Mouse (Mus musculus) intestine, embryonic 16.5 days (tissue): Measurements from ENCODE around the gene Zfp882. TPM values are rescaled to one million over a fixed set of nuclear protein-coding genes. Genes with fewer than 3 reads are reported as not detected.
A peak's percentile ranks its signal among the peaks of the same experiment; 100 is the strongest.
"Not testable (repeated sequence)": the region's sequence is repeated elsewhere in the genome, so short reads cannot be mapped to it uniquely, and the experiment has no call there.

Experiments used
- ATAC-seq: fragments of 200-750 bp; cut with Nextera tagmentation; 2 replicates; pipeline ENCODE4 v1.8.0; 2017; ENCODE audit warnings: moderate TSS enrichment, moderate library complexity
- H3K27ac ChIP-seq: fragments of 300-500 bp; sonication (generic); 2 replicates; pipeline ENCODE4 v1.5.1; 2014; ENCODE audit warnings: mild to moderate bottlenecking, low read length
- H3K27me3 ChIP-seq: fragments of 300-500 bp; sonication (generic); replicated peaks from 2 replicates; pipeline ENCODE4 v1.6.1; 2014; ENCODE audit warnings: low read length, control low read depth, mixed read lengths; ENCODE audit not compliant: control insufficient read depth, insufficient read depth
- H3K36me3 ChIP-seq: fragments of 300-500 bp; sonication (generic); 2 replicates; pipeline ENCODE4 v1.6.1; 2014; ENCODE audit warnings: low read length, control low read depth; ENCODE audit not compliant: control insufficient read depth, insufficient read depth
- H3K4me1 ChIP-seq: fragments of 300-500 bp; sonication (generic); 2 replicates; pipeline ENCODE4 v1.6.1; 2014; ENCODE audit warnings: low read length, control low read depth, mixed read lengths; ENCODE audit not compliant: control insufficient read depth, insufficient read depth
- H3K4me2 ChIP-seq: fragments of 300-500 bp; sonication (generic); 2 replicates; pipeline ENCODE4 v1.6.1; 2014; ENCODE audit warnings: low read depth, low read length, control low read depth
- H3K4me3 ChIP-seq: fragments of 300-500 bp; sonication (generic); 2 replicates; pipeline ENCODE4 v1.5.1; 2014; ENCODE audit warnings: mild to moderate bottlenecking, low read length
- H3K9ac ChIP-seq: fragments of 300-500 bp; sonication (generic); 2 replicates; pipeline ENCODE4 v1.6.1; 2014; ENCODE audit warnings: low read depth, low read length
- H3K9me3 ChIP-seq: fragments of 300-500 bp; sonication (generic); 2 replicates; pipeline ENCODE4 v1.6.1; 2016; ENCODE audit warnings: low read length, control low read depth; ENCODE audit not compliant: control insufficient read depth
- WGBS: fragments of 180-500 bp; shearing (Covaris S2); extraction: QIAGEN DNeasy Blood & Tissue Kit; methylation state at CpG from one replicate; pipeline ENCODE4 v1.1.7; 2014; 5-methylcytosine and 5-hydroxymethylcytosine counted together
- polyA plus RNA-seq: library from polyadenylated mRNA; unstranded; fragments of >200 nt; fragmentation: Nextera tagmentation; extraction: Ambion mirVana; gene quantifications from 2 replicates; pipeline ENCODE4 v1.2.1, GENCODE M21; 2015

The Zfp882 gene
- polyA plus RNA-seq, 1 experiment from 2014 or later: 3.8 TPM

DNA sequence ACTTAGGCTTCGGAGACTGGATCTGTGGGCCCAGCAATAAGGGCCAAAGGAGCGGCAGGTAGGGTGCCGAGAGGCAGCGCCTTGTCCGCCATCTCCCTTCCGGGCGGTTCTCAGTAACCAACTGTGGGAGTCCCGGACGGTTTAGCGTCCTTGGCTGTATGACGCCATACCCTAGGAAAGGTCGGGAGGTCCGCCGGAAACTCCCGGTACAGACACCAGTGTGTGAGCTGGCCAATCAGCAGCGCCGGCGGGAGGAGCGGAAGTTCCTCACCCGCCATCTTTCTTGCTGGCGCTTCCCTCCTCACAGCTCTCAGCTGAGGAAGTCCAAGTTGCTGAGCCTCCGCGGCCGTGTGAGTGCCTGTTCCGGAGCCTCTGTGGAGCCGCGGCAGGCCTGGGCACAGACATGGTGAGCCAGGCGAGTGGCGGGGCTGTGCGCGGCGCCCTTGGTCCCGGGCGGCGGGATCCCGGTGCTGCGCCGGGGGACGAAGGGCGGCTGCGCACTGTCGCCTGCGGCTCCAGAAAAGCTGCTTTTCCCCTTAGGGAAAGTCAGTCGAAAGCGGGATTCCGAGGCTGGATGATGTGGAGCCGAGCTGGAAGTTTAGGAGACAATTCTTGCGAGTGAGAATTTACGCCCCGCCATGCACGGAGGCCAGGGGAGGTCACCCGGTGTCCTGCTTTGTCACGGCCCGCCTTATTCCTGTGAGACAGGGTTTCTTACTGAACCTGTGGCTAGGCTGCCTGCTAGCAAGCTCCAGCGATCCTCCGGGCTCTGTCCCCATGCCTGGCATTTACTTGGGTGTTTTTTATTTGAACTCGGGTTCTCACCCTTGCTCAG is 14.4 kb downstream of the Zfp882 start:
- Histone ChIP-seq H3K36me3 (no peaks in the 10 kb centered on the region), H3K27ac (peak overlapping the region; percentile 99), H3K9ac (peak overlapping the region; percentile 92), H3K4me1 (peaks cover 8% of the 10 kb centered on the region), H3K4me3 (peak overlapping the region; percentile 67), H3K27me3 (no peaks in the 10 kb centered on the region), H3K9me3 (no peaks in the 10 kb centered on the region), H3K4me2 (peak overlapping the region; percentile 61)
- ATAC-seq: peak; percentile 100
- under 1% methylated on average over 56 of the region's 57 CpGs for WGBS

DNA sequence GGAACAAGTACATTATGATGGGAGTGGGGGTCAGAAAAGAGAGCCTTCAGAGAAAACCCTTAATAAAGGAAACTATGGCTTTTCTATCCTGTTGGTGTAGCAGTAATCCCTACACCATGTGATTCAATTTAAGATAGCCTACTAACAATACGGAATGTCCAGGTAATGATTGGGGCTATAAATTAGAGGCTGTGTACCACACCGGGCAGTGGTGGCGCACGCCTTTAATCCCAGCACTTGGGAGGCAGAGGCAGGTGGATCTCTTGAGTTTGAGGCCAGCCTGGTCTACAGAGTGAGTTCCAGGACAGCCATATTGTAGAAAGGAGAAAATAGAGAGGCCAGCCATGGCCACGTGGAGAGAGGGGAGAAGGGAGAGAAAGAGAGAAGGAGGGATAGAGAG is 17.4 kb downstream of the Zfp882 start:
- 95% methylated on average over 5 of the region's 5 CpGs for WGBS
- Histone ChIP-seq H3K4me3 (no peak overlapping the region), H3K9me3 (no peaks in the 10 kb centered on the region), H3K9ac (no peak overlapping the region), H3K4me1 (peaks cover 8% of the 10 kb centered on the region), H3K27ac (no peak overlapping the region), H3K36me3 (peaks cover 16% of the 10 kb centered on the region), H3K4me2 (no peak overlapping the region), H3K27me3 (no peaks in the 10 kb centered on the region)
- no peak for ATAC-seq

DNA sequence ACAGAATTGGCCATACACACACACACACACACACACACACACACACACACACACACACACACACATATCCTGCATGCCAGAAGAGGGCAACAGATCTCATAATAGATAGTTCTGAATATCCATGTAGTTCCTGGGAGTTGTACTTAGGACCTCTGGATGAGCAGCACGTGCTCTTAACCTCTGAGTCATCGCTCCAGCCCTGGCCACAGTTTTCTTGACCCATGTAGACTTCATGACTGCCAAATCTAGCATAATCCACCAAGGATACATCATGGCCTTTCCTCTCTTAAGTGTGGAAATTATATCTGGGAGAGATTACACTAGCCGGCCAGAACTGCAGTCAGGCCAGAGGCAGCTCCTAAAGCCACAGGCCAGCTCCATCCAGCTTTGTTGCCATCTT is 18.1 kb downstream of the Zfp882 start:
- Histone ChIP-seq H3K4me1 (peaks cover 8% of the 10 kb centered on the region), H3K4me2 (no peak overlapping the region), H3K9me3 (no peaks in the 10 kb centered on the region), H3K27me3 (no peaks in the 10 kb centered on the region), H3K9ac (no peak overlapping the region), H3K27ac (no peak overlapping the region), H3K36me3 (peaks cover 21% of the 10 kb centered on the region), H3K4me3 (no peak overlapping the region)
- WGBS: 94% methylated on average over 3 of the region's 3 CpGs
- no peak for ATAC-seq

DNA sequence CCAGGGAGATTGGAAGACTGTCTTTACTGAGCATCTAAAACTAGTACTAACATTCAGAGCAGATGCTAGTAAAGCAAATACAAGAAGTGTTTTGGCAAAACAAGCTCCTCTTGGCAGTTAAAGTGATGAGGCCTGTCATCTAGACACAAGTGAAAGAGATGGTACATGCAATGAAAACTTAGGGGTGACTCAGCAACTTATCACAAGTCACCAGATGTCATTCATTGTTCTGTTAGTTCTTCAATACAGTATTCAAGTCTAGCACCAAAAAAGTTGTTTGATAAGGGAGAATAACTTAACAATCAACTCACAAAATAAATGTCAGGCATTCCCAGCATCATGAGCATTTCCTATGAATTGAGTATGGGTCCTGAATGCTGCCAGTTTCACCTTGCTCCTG is 19.4 kb downstream of the Zfp882 start:
- Histone ChIP-seq H3K36me3 (peaks cover 21% of the 10 kb centered on the region), H3K9ac (no peak overlapping the region), H3K9me3 (no peaks in the 10 kb centered on the region), H3K4me2 (no peak overlapping the region), H3K27ac (no peak overlapping the region), H3K27me3 (no peaks in the 10 kb centered on the region), H3K4me3 (no peak overlapping the region), H3K4me1 (peaks cover 8% of the 10 kb centered on the region)
- ATAC-seq: no peak

DNA sequence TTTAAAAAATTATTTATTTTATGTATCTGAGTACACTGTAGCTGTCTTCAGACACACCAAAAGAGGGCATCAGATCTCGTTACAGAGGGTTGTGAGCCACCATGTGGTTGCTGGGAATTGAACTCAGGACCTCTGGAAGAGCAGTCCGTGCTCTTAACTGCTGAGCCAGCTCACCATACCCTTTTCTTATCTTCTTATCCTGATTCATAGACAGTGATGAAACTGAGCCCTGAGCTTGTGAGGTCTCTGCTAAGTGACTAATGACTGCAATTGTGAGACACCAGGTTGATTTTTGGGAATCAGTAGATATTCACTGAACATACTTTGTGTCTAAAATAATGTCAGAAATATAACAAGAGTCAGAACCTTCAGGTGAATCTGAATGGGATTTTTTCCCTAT is 29.6 kb downstream of the Zfp882 start:
- H3K9ac ChIP-seq, H3K27me3 ChIP-seq, ATAC-seq, H3K4me2 ChIP-seq, H3K36me3 ChIP-seq, H3K4me3 ChIP-seq, H3K9me3 ChIP-seq, H3K27ac ChIP-seq, H3K4me1 ChIP-seq: not testable (repeated sequence)
- 78% methylated on average over 2 of the region's 2 CpGs for WGBS

DNA sequence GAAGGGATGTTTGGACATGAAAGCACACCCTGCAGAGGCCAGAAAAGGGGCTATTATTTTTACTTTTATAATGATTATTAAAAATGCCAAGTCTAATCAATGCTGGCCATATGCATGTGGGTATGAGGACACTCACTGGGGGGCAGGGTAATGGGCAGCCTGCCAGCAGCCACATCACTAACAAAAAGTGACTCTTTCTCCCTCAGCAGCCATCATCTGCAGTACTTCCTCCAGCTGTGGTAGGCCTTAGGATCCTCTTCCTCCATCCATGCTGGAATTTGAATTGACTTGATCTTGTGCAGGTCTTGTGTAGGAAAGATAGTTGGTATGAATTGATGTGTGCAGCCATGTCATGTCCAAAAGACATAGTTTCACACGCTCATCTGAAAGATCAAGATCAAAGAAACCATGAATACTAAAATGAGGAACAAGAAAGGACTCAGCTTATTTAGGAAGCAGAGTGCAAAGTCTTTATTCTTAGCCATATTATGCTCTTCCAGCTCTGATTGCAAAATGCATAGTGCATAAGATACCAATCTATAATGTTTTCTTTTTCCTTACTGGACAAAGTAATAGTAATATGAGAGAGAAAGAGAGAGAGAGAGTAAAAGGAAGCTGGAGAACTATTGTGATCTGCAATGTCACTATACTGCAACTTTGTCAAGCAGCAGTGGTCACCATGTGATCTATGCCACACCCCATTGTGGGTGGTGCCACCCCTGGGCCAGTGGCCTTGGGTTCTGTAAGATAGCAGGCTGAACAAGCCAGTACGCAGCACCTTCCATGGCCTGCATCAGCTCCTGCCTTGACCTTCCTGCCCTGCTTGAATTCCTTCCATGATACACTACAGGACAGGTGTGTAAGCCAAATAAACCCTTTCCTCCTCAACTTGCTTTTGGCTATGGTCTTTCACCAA is 32.1 kb downstream of the Zfp882 start:
- 71% methylated on average over 2 of the region's 2 CpGs for WGBS
- no peak overlapping the region for H3K27ac ChIP-seq
- H3K4me3 ChIP-seq: no peak overlapping the region
- no peaks in the 10 kb centered on the region for H3K27me3 ChIP-seq
- no peak for ATAC-seq
- H3K9ac ChIP-seq: no peak overlapping the region
- no peaks in the 10 kb centered on the region for H3K4me1 ChIP-seq
- H3K36me3 ChIP-seq: no peaks in the 10 kb centered on the region
- H3K4me2 ChIP-seq: no peak overlapping the region
- H3K9me3 ChIP-seq: no peaks in the 10 kb centered on the region

DNA sequence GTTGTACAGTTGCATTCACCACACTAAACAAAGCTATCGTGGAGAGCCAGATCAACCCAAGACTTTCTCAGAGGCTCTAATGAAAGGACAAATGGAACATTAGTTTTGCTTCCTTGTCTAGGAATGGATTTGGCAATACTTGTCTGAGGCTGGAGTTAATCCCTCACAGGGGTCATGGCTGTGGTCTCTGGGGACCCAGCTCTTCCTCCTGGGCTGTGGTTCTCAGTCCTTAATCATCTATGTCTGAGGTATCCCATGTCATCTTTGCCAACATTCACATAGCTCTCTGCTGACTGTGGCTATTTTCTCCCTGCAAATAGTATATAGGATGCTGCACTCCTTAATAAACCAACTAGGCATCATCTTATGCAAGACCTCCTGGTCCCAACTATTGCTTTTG is 33.4 kb downstream of the Zfp882 start:
- WGBS: 87% methylated on average over 1 of the region's 1 CpGs

DNA sequence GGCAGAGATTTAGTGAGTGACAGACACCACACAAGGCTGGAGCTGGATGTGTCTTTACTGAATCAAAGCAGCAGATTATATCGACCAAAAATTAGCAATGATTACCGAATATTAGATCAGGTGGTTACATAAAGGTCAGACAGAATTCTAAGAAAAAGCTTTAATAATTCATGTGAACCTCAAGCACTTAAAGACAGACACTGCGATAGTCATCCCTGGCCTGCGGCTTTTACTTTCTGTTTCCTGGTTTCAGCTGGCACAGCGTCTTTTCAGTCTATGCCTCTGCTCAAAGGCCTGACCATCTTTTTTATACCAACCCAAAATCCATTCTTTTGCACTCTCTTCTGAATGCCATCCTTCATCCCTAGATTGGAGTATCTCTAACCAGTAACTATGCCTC is 40.2 kb downstream of the Zfp882 start:
- H3K27me3 ChIP-seq: no peaks in the 10 kb centered on the region
- H3K36me3 ChIP-seq: no peaks in the 10 kb centered on the region
- H3K9ac ChIP-seq: no peak overlapping the region
- no peaks in the 10 kb centered on the region for H3K9me3 ChIP-seq
- 86% methylated on average over 5 of the region's 5 CpGs for WGBS
- no peak overlapping the region for H3K4me2 ChIP-seq
- no peak for ATAC-seq
- peaks cover 12% of the 10 kb centered on the region; the same call in 1 of the 2 replicates for H3K4me1 ChIP-seq
- no peak overlapping the region for H3K27ac ChIP-seq
- H3K4me3 ChIP-seq: no peak overlapping the region

More for the DNA sequence above, 33.4 kb downstream of the Zfp882 start:
- ATAC-seq: no peak
- H3K4me2 ChIP-seq: no peak overlapping the region
- H3K27ac ChIP-seq: no peak overlapping the region
- no peaks in the 10 kb centered on the region for H3K27me3 ChIP-seq
- H3K9me3 ChIP-seq: no peaks in the 10 kb centered on the region
- H3K4me3 ChIP-seq: no peak overlapping the region
- H3K4me1 ChIP-seq: no peaks in the 10 kb centered on the region
- H3K36me3 ChIP-seq: no peaks in the 10 kb centered on the region
- no peak overlapping the region for H3K9ac ChIP-seq

DNA sequence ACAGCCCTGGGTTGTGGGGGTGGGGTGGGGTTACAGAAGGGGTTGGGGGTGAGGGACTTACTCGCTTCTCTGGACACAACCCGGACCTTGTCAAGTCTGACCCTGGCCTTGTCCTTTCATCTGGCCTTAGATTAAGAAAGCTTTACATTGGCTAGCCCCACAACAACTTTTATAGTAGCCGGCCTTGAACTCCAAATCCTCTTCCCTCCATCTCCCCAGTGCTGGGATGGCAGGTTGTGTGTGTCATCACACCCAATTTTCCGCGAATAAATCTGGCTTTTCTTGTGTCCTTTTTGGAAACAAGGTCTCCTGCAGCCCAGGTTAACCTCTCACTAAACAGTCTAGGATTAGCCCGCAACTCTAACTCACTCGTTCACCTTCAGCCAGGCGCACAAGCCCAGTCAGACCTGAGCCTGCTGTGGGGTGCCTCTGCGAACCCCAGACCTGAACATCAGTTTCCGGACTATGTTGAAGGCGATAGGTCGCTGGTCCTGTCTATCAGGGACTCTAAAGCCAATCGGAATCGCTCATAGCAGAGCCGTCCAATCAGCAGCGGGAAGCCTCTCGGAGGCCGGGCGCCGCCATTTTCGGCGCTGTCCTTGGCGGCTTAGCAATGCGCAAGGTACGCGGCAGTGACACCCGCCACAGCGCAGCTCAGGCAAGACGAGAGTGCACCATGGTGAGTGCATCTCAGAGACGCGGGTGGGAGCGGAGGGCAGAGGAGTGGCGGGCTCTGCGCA is 42.2 kb downstream of the Zfp882 start, which contains the start of gene Zfp961:
Gene Zfp961 (plus strand): TSS at position 557 of the 740 bp plus-strand sequence.
- Histone ChIP-seq H3K4me3 (peak within 1 kb of the TSS; percentile 78), H3K9ac (peak within 1 kb of the TSS; percentile 90), H3K4me2 (peak within 1 kb of the TSS; percentile 70), H3K27me3 (no peaks in the 10 kb centered on the region), H3K4me1 (peaks cover 12% of the 10 kb centered on the region; the same call in 1 of the 2 replicates), H3K27ac (peak within 1 kb of the TSS; percentile 81), H3K36me3 (peaks cover 2% of the 10 kb centered on the region; the same call in 1 of the 2 replicates), H3K9me3 (peaks cover 6% of the 10 kb centered on the region; the same call in 1 of the 2 replicates)
- 3% methylated on average over 34 of the region's 34 CpGs for WGBS
- peak; percentile 100 for ATAC-seq
